Mouse (Mus musculus) hematopoietic stem cell, adult 5-6 weeks (primary cell): Measurements from ENCODE around the gene Nup153. TPM values are rescaled to one million over a fixed set of nuclear protein-coding genes. Genes with fewer than 3 reads are reported as not detected.
A peak's percentile ranks its signal among the peaks of the same experiment; 100 is the strongest.

Experiments used
- ATAC-seq, 2 experiments: fragments of 125-278 bp in 1 of 2; replicated peaks in 1 of 2; 2 replicates each; pipeline ENCODE4 v1.8.0; 2016 to 2017; ENCODE audit warnings: inconsistent platforms in 2 of 2, mild to moderate bottlenecking in 2 of 2, moderate number of reproducible peaks in 2 of 2, low read depth in 1 of 2, moderate TSS enrichment in 1 of 2; ENCODE audit not compliant: low FRiP score in 2 of 2, poor library complexity in 2 of 2, severe bottlenecking in 2 of 2, insufficient read depth in 1 of 2, low TSS enrichment in 1 of 2
- total RNA-seq: library from RNA; stranded (forward); fragments of 172-1452, 232-1000 nt; gene quantifications from 2 replicates; pipeline ENCODE4 v1.2.3, GENCODE M21; 2017

The Nup153 gene
- total RNA-seq, 1 experiment from 2014 or later = 117 TPM

DNA sequence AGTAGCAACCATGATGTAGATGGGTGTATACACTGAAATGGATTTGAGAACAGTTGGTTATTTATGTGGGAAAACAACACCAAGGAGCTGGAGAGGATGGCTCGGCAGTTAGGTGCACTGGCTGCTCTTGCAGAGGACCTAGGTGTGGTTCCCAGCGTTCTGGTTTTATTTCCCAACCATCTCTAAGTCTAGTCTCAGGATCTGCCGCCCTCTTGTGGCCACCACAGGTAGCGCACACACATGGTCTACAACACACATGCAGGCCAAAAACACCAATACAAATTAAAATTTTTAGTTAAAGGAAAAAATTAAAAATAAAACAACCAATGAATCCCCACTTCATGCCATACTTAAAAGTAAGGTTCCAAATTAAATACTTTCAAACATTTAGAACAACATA is 85.4 kb downstream of the Nup153 start:
- no peak for ATAC-seq

DNA sequence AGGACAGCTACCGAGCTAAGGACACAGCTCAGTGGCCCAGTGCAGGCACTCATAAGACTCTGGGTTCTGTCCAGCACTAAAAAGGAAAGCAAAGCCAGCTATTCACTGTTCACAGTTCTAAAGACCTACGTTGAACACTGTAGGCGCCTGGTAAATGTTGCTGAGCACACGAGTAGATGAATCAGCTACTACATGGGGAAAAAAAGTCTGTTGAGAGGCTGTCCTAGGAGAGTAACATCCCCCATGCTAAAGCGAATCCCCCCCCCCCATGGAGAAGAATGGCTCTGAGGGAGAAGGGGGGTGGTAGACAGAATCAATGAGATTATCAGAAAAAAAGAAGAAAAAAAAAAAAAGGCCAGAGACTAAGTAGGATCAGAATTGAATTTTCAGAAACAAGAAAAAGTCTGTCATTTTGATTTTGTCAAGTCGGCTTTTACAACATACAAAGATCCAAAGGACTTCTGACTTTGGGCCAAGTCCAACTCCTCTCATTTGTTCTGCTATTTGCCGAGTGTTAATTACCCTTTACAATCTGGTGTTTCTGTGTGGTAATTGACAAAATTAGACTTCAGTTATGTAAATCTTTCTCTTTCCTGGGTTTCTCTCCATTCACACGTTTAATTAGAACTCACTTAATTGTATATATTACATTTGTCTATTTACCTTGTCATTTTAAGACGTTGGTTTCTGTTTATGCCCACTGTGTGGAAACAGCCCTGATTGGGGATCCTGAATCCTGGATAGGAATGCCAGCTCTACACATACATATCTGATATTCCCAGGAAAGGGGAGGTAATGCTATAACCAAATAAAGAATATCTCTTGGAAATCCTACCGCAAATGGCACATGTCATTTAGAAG is 86.9 kb downstream of the Nup153 start:
- ATAC-seq = no peak

DNA sequence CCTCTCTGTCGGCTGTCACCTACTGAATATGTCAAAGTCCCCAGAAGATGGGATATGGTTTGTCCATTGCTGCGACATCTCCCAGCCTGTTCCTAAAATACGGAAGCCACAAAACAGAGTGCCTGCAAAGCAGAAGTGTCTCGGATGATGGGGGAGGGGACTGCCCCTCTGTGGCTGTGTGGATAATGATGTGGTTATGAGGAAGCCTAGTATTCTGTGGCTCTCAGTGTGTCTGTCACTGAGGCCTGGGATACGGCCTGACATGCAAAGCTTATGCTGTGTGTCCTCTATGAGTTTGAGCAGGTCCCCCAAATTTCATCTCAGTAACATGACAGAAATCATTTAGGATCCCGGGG is 93.6 kb downstream of the Nup153 start:
- ATAC-seq = peak; percentile 83 to 84

DNA sequence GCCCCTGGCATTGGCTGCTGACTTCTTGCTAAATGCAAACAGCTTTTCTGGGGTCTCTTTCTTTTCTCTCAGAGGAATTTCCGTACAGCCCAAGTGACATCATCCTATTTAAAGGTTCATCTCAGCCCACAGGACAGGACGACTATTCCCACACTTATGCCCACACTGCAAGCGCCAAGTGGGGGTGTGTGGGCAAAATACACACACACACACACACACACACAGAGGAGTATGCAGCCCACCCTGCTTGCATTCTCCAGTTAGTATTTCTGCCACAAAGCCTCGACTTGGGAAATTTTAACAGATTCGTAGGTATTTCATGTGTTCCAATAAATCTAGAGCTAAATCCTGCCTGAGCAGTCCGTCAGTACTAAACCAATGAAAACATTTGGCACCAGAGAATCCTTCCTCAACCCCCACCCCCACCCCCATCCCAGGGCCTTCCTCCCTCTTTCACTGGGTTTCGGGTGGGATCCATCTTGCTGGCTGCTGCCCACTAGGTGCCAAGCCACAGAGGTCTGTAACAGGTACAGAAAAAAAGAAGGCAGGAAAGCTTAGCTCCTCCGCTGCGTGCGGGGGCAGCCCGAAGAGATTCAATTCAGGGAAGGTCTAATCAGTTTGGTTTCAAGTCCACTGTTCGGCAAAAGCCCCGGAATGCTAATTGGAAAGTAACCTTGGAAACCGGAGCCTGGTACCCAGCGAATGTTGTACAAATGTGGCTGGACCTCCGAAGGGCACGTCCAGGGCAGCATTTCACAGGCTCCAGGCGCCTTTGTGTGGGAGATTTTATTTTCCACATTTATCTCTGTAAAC is 94.2 kb downstream of the Nup153 start:
- no peak for ATAC-seq

DNA sequence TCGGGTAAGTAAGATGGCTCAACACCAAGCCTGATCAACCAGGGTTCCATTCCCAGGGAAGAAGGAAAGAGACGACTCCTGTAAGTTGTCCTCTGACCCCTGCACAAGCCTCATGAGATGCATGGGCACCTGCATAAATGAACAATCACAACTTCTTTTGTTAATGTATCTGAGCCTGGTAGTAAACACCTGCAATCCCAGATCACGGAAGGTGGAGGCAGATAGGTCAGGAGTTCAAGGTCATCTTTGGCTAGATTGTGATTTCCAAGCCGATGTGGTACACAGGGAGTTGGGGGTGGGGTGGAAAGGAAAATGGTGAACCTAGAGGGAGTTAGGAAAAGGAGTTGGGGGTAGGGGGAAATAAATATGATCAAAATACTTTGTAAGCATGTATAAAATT is 94.9 kb downstream of the Nup153 start:
- ATAC-seq = no peak

Other genes starting within 250 kb of the Nup153 start
- gene Cap2, start 226.1 kb downstream of the Nup153 start, total RNA-seq = 0.45 and 1.6 TPM in 2 replicates
- 15.9 and 18.1 TPM in 2 replicates for gene Fam8a1, start 58.4 kb downstream of the Nup153 start, total RNA-seq
- 44.0 and 54.7 TPM in 2 replicates for gene Kif13a, start 201.9 kb upstream of the Nup153 start, total RNA-seq